Mouse (Mus musculus) bone marrow, adult 2 months (tissue): ENCODE measurements around the gene Oxct2a. TPM values are rescaled to one million over a fixed set of nuclear protein-coding genes. Genes with fewer than 3 reads are reported as not detected.

Experiments
- H3K27ac ChIP-seq: fragments of 200-500 bp; 2 replicates; pipeline ENCODE4 v1.5.1; 2012; ENCODE audit warnings: low read depth, mild to moderate bottlenecking, control low read depth, inconsistent platforms, low read length; ENCODE audit not compliant: control insufficient read depth, poor library complexity, insufficient read depth
- H3K4me1 ChIP-seq: fragments of 200-500 bp; 2 replicates; pipeline ENCODE4 v1.6.1; 2011; ENCODE audit warnings: low read length; ENCODE audit not compliant: control insufficient read depth, insufficient read depth
- H3K4me3 ChIP-seq: fragments of 200-500 bp; replicated peaks from 2 replicates; pipeline ENCODE3; 2011; ENCODE audit warnings: mild to moderate bottlenecking, low read depth, low read length, control low read depth; ENCODE audit not compliant: control insufficient read depth
- CTCF ChIP-seq: fragments of 200-500 bp; IDR thresholded peaks from 2 replicates; pipeline ENCODE4 v1.5.1; 2011; ENCODE audit warnings: low read length, control low read depth; ENCODE audit not compliant: control insufficient read depth, insufficient read depth
- POLR2A ChIP-seq: fragments of 200-500 bp; IDR thresholded peaks from 2 replicates; pipeline ENCODE4 v1.6.1; 2011; ENCODE audit warnings: low read depth, mild to moderate bottlenecking, control low read depth, low read length, borderline replicate concordance; ENCODE audit not compliant: control insufficient read depth
- WGBS: fragments of 180-500 bp; shearing (Covaris S2); methylation state at CpG from one replicate; pipeline ENCODE4 v1.1.7; 2018; 5-methylcytosine and 5-hydroxymethylcytosine counted together
- polyA plus RNA-seq: library from polyadenylated mRNA; stranded (reverse); fragments of >200 nt; gene quantifications from 2 replicates; pipeline ENCODE4 v1.2.4, GENCODE M21; 2011; ENCODE audit warnings: low replicate concordance; ENCODE audit not compliant: missing spikeins, insufficient read depth, insufficient read length

Oxct2a gene
- not detected in 2 replicates for polyA plus RNA-seq

- Histone ChIP-seq H3K4me1 (no peaks in the 10 kb centered on the region), H3K27ac (no peak within 1 kb of the TSS), H3K4me3 (no peak within 1 kb of the TSS)
- no peak for TF ChIP-seq POLR2A
- no peak for TF ChIP-seq CTCF
- 35% methylated on average over 13 of the region's 13 CpGs for WGBS
Measured at GRCm38 (mm10) chr4:123323534-123323933, at the start of gene Oxct2a. TSS of gene Oxct2a (minus strand) at chr4:123323634.

- 90% methylated on average over 4 of the region's 4 CpGs for WGBS
- TF ChIP-seq POLR2A: no peak
- no peak for TF ChIP-seq CTCF
- Histone ChIP-seq H3K4me1 (no peaks in the 10 kb centered on the region), H3K4me3 (no peak overlapping the region), H3K27ac (no peak overlapping the region)
Measured at GRCm38 (mm10) chr4:123363555-123363954, 40.1 kb upstream of the Oxct2a start.

GRCm38 (mm10) chr4:123360771-123361170 lies 37.3 kb upstream of the Oxct2a start:
- TF ChIP-seq CTCF: no peak
- TF ChIP-seq POLR2A: no peak
- no peaks in the 10 kb centered on the region for H3K4me1 ChIP-seq
- WGBS: 91% methylated on average over 12 of the region's 12 CpGs
- no peak overlapping the region for H3K4me3 ChIP-seq
- no peak overlapping the region for H3K27ac ChIP-seq

- no peak overlapping the region for H3K4me3 ChIP-seq
- H3K4me1 ChIP-seq: no peaks in the 10 kb centered on the region
- no peak overlapping the region for H3K27ac ChIP-seq
- WGBS: 88% methylated on average over 7 of the region's 7 CpGs
- TF ChIP-seq POLR2A: no peak
- TF ChIP-seq CTCF: no peak
Measured at GRCm38 (mm10) chr4:123358613-123359012, 35.2 kb upstream of the Oxct2a start.

- no peak overlapping the region for H3K27ac ChIP-seq
- H3K4me3 ChIP-seq: no peak overlapping the region
- 96% methylated on average over 8 of the region's 8 CpGs for WGBS
- TF ChIP-seq CTCF: no peak
- no peak for TF ChIP-seq POLR2A
- H3K4me1 ChIP-seq: no peaks in the 10 kb centered on the region
Measured at GRCm38 (mm10) chr4:123355941-123356340, 32.5 kb upstream of the Oxct2a start.

- H3K4me3 ChIP-seq: no peak overlapping the region
- TF ChIP-seq CTCF (no peak), POLR2A (no peak)
- 64% methylated on average over 10 of the region's 10 CpGs for WGBS
- no peaks in the 10 kb centered on the region for H3K4me1 ChIP-seq
- H3K27ac ChIP-seq: no peak overlapping the region
Measured at GRCm38 (mm10) chr4:123353271-123353877, 29.9 kb upstream of the Oxct2a start.

- 7% methylated on average over 6 of the region's 6 CpGs for WGBS
- peak overlapping the region; percentile 74 for H3K4me3 ChIP-seq
- no peak overlapping the region for H3K27ac ChIP-seq
- no peak for TF ChIP-seq POLR2A
- no peak for TF ChIP-seq CTCF
- peaks cover 2% of the 10 kb centered on the region; the same call in 1 of the 2 replicates for H3K4me1 ChIP-seq
Measured at GRCm38 (mm10) chr4:123343471-123343789, 20.0 kb upstream of the Oxct2a start.

- Histone ChIP-seq H3K27ac (no peak within 1 kb of the TSS), H3K4me1 (peaks cover 2% of the 10 kb centered on the region; the same call in 1 of the 2 replicates), H3K4me3 (peak within 1 kb of the TSS; percentile 74)
- TF ChIP-seq CTCF: no peak
- 0 out of 2 replicates have a peak, but pooled peaks have one; percentile 36 for TF ChIP-seq POLR2A
- WGBS: under 1% methylated on average over 65 of the region's 65 CpGs
Measured at GRCm38 (mm10) chr4:123342642-123343470, 19.4 kb upstream of the Oxct2a start, which contains the start of gene Bmp8a. TSS of gene Bmp8a (minus strand) at chr4:123343252.
